8 mouse cellular contexts compared by ENCODE assay signal in genomic region chrX:8948130-8948805, GRCm38 (mm10). TPM values are rescaled to one million over a fixed set of nuclear protein-coding genes. Genes with fewer than 3 reads are reported as not detected.
A peak's percentile ranks its signal among the peaks of the same experiment; 100 is the strongest.
DNase-seq lines count a peak whose midpoint lies in the region; ATAC-seq and TF ChIP-seq lines count a peak whose summit lies in the region.
"Not testable (repeated sequence)": the region's sequence is repeated elsewhere in the genome, so short reads cannot be mapped to it uniquely, and the experiment has no call there.

No protein-coding gene starts in this region.

- H3K4me3 ChIP-seq in ES-Bruce4 (ENCODE audit: low read depth, low read length); forebrain, embryonic 15.5 days; lung, adult 2 months (replicated peaks; ENCODE audit: extremely low read depth, low read depth, low read length): not testable (repeated sequence)

- H3K36me3 ChIP-seq in ES-Bruce4 (ENCODE audit: control insufficient read depth, insufficient read depth, low read length, poor library complexity, severe bottlenecking); forebrain, embryonic 15.5 days: not testable (repeated sequence)

- TF ChIP-seq CTCF in ES-Bruce4 (IDR thresholded peaks at IDR 0.05; ENCODE audit: low read depth, low read length), result peak; percentile 50
- TF ChIP-seq CTCF in lung, adult 2 months (IDR thresholded peaks at IDR 0.05; ENCODE audit: insufficient read depth, low read length), result peak; percentile 60

- ATAC-seq in forebrain, embryonic 15.5 days (replicated peaks), result peak; percentile 85

- H3K4me2 ChIP-seq in forebrain, embryonic 15.5 days (replicated peaks), result not testable (repeated sequence)

- H3K4me1 ChIP-seq in ES-Bruce4 (ENCODE audit: control insufficient read depth, insufficient read depth, low read length); forebrain, embryonic 15.5 days; lung, adult 2 months (ENCODE audit: control insufficient read depth, insufficient read depth, low read length): not testable (repeated sequence)

- not testable (repeated sequence) for TF ChIP-seq POLR2A in ES-Bruce4 (IDR thresholded peaks at IDR 0.05; ENCODE audit: insufficient read depth, low read length); lung, adult 2 months (IDR thresholded peaks at IDR 0.05; ENCODE audit: borderline replicate concordance, extremely low read depth, low read depth, low read length)

- not testable (repeated sequence) for H3K9ac ChIP-seq in ES-Bruce4 (ENCODE audit: low read depth, poor library complexity, severe bottlenecking); forebrain, embryonic 15.5 days (replicated peaks)

- H3K27ac ChIP-seq in ES-Bruce4 (ENCODE audit: insufficient read depth, low read length); forebrain, embryonic 15.5 days (replicated peaks): not testable (repeated sequence)

- not testable (repeated sequence) for H3K9me3 ChIP-seq in ES-Bruce4 (replicated peaks; ENCODE audit: control insufficient read depth, insufficient read depth, low read length, poor library complexity, severe bottlenecking); forebrain, embryonic 15.5 days

- 17% methylated on average over 7 of the region's 7 CpGs for WGBS in forebrain, embryonic 15.5 days
- 21% methylated on average over 7 of the region's 7 CpGs for WGBS in lung, adult 2 months

- not testable (repeated sequence) for TF ChIP-seq EP300 in ES-Bruce4 (IDR thresholded peaks at IDR 0.05; ENCODE audit: insufficient read depth, low read depth, low read length)

- peak; percentile 66 for DNase-seq in cerebellum, adult 11 months
- peak; percentile 89 for DNase-seq in heart, postnatal 4 days
- DNase-seq in layer of hippocampus, adult 18-20 months (ENCODE audit: low spot score in 2 of 2), result peak; percentile 68 to 93
- peak; percentile 71 for DNase-seq in lung, adult 2 months
- DNase-seq in ovary, postnatal 10 days (ENCODE audit: low spot score), result peak; percentile 68
- DNase-seq in thymus, postnatal 0 days (ENCODE audit: low spot score), result peak; percentile 39

- not testable (repeated sequence) for H3K27me3 ChIP-seq in ES-Bruce4 (ENCODE audit: control insufficient read depth, insufficient read depth, low read length, poor library complexity, severe bottlenecking); forebrain, embryonic 15.5 days

RNA-seq across cellular contexts. Expression of gene Fthl17b, which starts 14.5 kb away (rescaled TPM):
- polyA plus RNA-seq in ES-Bruce4 (2011; ENCODE audit: insufficient read depth, insufficient read length, low read depth, missing spikeins), result not detected in 2 replicates
- polyA plus RNA-seq in forebrain, embryonic 15.5 days (2015; fragmentation: Nextera tagmentation; extraction: Ambion mirVana), result not detected in 2 replicates
- total RNA-seq in heart, postnatal 4 days (2021), result not detected
- total RNA-seq in layer of hippocampus, adult 18-20 months (2021), result not detected
- not detected in 2 replicates for polyA plus RNA-seq in lung, adult 2 months (2012; rRNA removed)
- polyA plus RNA-seq in thymus, postnatal 0 days (2015; fragmentation: Nextera tagmentation; extraction: Ambion mirVana), result not detected in 2 replicates

RNA-seq across cellular contexts. Expression of gene Fthl17c, which starts 28.1 kb away (rescaled TPM):
- polyA plus RNA-seq in ES-Bruce4 (2011; ENCODE audit: insufficient read depth, insufficient read length, low read depth, missing spikeins), result 1.6 and 2.9 TPM in 2 replicates
- polyA plus RNA-seq in forebrain, embryonic 15.5 days (2015; fragmentation: Nextera tagmentation; extraction: Ambion mirVana), result not detected in 2 replicates
- not detected for total RNA-seq in heart, postnatal 4 days (2021)
- not detected for total RNA-seq in layer of hippocampus, adult 18-20 months (2021)
- not detected in 2 replicates for polyA plus RNA-seq in lung, adult 2 months (2012; rRNA removed)
- polyA plus RNA-seq in thymus, postnatal 0 days (2015; fragmentation: Nextera tagmentation; extraction: Ambion mirVana), result not detected in 2 replicates

RNA-seq across cellular contexts. Expression of gene Fthl17d, which starts 38.3 kb away (rescaled TPM):
- polyA plus RNA-seq in ES-Bruce4 (2011; ENCODE audit: insufficient read depth, insufficient read length, low read depth, missing spikeins), result not detected in 2 replicates
- polyA plus RNA-seq in forebrain, embryonic 15.5 days (2015; fragmentation: Nextera tagmentation; extraction: Ambion mirVana), result not detected in 2 replicates
- not detected for total RNA-seq in heart, postnatal 4 days (2021)
- not detected for total RNA-seq in layer of hippocampus, adult 18-20 months (2021)
- not detected in 2 replicates for polyA plus RNA-seq in lung, adult 2 months (2012; rRNA removed)
- polyA plus RNA-seq in thymus, postnatal 0 days (2015; fragmentation: Nextera tagmentation; extraction: Ambion mirVana), result not detected in 2 replicates

RNA-seq across cellular contexts. Expression of gene B630019K06Rik, which starts 56.1 kb away (rescaled TPM):
- polyA plus RNA-seq in ES-Bruce4 (2011; ENCODE audit: insufficient read depth, insufficient read length, low read depth, missing spikeins), result 0.52 and 0.61 TPM in 2 replicates
- polyA plus RNA-seq in forebrain, embryonic 15.5 days (2015; fragmentation: Nextera tagmentation; extraction: Ambion mirVana), result 12.3 and 14.0 TPM in 2 replicates
- 1 to 10 TPM; 1.8 to 2.0 TPM for total RNA-seq in heart, postnatal 4 days (2021)
- total RNA-seq in layer of hippocampus, adult 18-20 months (2021), result 10 to 100 TPM; 35.3 to 35.9 TPM
- polyA plus RNA-seq in lung, adult 2 months (2012; rRNA removed), result 1.6 and 3.2 TPM in 2 replicates
- 0.67 and 0.78 TPM in 2 replicates for polyA plus RNA-seq in thymus, postnatal 0 days (2015; fragmentation: Nextera tagmentation; extraction: Ambion mirVana)

Comparison
In these comparisons a context has a peak if more than half of its experiments do, and no peak if none do; other contexts are left out.
1. DNase-seq: peak in every context shown above with its lines; median percentile 89 in heart, postnatal 4 days; 80 in layer of hippocampus, adult 18-20 months; 71 in lung, adult 2 months; 68 in ovary, postnatal 10 days; 66 in cerebellum, adult 11 months; 39 in thymus, postnatal 0 days.